Mouse (Mus musculus) olfactory bulb, adult 2 months (tissue): ENCODE results near the gene Vwa1. TPM values are rescaled to one million over a fixed set of nuclear protein-coding genes. Genes with fewer than 3 reads are reported as not detected.

Experiments
- H3K27ac ChIP-seq: fragments of 200-500 bp; 2 replicates; pipeline ENCODE4 v1.5.1; 2012; ENCODE audit warnings: low read depth, low read length; ENCODE audit not compliant: insufficient read depth
- H3K4me1 ChIP-seq: fragments of 200-500 bp; 2 replicates; pipeline ENCODE4 v1.6.1; 2012; ENCODE audit warnings: low read length; ENCODE audit not compliant: control insufficient read depth, insufficient read depth
- H3K4me3 ChIP-seq: fragments of 200-500 bp; 2 replicates; pipeline ENCODE4 v1.5.1; 2012; ENCODE audit warnings: mild to moderate bottlenecking, low read depth, low read length, moderate library complexity; ENCODE audit not compliant: insufficient read depth
- CTCF ChIP-seq: fragments of 200-500 bp; IDR thresholded peaks from 2 replicates; pipeline ENCODE4 v1.5.1; 2012; ENCODE audit warnings: low read depth, mild to moderate bottlenecking, low read length, moderate library complexity; ENCODE audit not compliant: insufficient read depth
- POLR2A ChIP-seq: fragments of 200-500 bp; IDR thresholded peaks from 2 replicates; pipeline ENCODE4 v1.6.1; 2012; ENCODE audit warnings: mild to moderate bottlenecking, low read depth, low read length, moderate library complexity; ENCODE audit not compliant: insufficient read depth
- WGBS: fragments of 180-500 bp; shearing (Covaris S2); methylation state at CpG from one replicate; pipeline ENCODE4 v1.1.7; 2018; 5-methylcytosine and 5-hydroxymethylcytosine counted together
- polyA plus RNA-seq: library from polyadenylated mRNA; stranded (reverse); fragments of >200 nt; gene quantifications from 2 replicates; pipeline ENCODE4 v1.2.4, GENCODE M21; 2012; ENCODE audit warnings: low replicate concordance; ENCODE audit not compliant: missing spikeins, insufficient read depth, insufficient read length

Vwa1 gene
- polyA plus RNA-seq, 1 experiment, result not detected

DNA sequence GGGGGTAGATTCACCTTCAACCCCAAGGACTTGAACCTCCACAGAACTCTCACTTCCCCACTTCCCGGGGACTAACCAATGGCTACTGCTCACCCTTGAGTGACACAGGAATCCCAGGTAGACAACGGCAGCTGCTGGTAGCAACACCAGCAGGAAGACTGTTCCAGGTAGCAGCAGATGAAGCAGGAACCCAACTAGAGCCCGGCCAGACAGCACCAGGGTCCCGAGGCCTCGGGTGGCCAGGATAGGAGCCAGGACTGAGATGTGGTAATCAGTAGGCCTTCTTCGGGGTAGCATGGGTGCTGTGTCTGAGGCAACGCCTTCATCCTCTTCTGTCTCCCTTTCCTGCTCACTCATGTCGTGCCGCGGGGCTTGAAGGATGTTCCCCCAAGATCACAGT, 10.7 kb upstream of the Vwa1 start:
- no peak for TF ChIP-seq POLR2A
- no peak for TF ChIP-seq CTCF
- Histone ChIP-seq H3K27ac (peak overlapping the region; percentile 55), H3K4me1 (peaks cover 9% of the 10 kb centered on the region), H3K4me3 (0 out of 2 replicates have a peak overlapping the region, but pooled peaks have one; percentile 9)
- whole genome bisulfite sequencing, result 90% methylated on average over 10 of the region's 10 CpGs

DNA sequence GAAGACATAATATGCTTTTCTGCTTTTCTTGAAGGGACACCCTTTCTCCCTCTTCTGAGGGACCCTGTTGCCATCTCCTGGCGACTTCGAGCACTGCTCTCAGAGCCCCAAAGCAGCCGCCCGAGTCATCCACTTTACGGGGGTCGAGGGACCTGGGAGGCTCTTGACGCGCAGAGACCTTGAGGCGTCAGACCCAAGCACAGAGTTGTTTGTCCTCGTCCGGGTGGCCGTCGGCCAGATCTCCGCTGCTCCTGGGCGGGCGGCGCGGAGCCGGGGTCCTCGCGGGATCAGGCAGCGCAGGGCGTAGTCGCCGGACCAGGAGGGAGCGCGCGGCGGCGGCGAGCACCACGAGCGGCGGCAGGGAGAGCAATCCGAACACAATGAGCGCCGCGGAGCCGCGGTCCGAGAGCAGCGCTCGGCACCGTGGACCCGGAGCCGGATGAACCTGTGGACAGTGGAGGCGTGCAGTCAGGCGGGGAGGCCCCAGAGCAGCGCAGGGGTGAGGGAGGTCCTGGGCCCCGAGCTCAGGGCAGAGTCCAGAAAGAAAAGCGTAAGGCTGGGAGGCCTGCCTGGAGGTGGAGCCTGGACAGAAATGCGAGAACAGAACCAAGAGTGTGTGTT, 9.7 kb upstream of the Vwa1 start:
- Histone ChIP-seq H3K4me3 (peak overlapping the region; percentile 89), H3K4me1 (peaks cover 9% of the 10 kb centered on the region), H3K27ac (peak overlapping the region; percentile 96)
- peak; percentile 53; the same call in 1 of the 2 replicates for TF ChIP-seq POLR2A
- peak; percentile 76 for TF ChIP-seq CTCF
- under 1% methylated on average over 52 of the region's 52 CpGs for WGBS

DNA sequence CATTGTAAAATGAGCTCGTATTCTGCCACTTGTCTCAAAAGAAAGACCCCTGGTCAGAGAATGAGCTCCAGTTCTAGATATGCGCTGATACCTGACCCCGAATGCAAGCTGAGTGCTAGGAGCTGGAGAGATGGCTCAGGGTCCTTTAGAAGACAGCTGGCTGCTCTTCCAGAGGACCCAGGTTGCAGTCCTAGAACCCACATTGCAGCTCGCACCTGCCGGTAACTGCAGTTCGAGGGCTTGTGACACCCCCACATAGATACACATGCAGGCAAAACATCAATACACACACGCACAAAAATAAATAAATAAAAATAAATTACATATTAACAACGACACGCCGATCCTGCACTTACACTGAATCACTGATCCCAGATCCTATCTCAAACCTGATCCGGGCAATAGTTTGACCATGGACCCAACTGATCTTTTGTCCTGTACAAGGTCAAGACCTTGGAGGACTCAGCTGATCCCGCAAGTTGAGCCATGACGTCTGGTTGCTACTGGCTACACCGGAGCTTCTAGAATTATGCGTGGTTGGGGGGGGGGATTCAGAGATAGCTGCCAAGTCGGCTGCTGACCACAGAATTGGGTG, 9.1 kb upstream of the Vwa1 start:
- H3K4me3 ChIP-seq, result peak overlapping the region; percentile 89
- H3K4me1 ChIP-seq, result peaks cover 9% of the 10 kb centered on the region
- no peak for TF ChIP-seq CTCF
- no peak for TF ChIP-seq POLR2A
- H3K27ac ChIP-seq, result peak overlapping the region; percentile 96
- WGBS, result 14% methylated on average over 16 of the region's 16 CpGs

DNA sequence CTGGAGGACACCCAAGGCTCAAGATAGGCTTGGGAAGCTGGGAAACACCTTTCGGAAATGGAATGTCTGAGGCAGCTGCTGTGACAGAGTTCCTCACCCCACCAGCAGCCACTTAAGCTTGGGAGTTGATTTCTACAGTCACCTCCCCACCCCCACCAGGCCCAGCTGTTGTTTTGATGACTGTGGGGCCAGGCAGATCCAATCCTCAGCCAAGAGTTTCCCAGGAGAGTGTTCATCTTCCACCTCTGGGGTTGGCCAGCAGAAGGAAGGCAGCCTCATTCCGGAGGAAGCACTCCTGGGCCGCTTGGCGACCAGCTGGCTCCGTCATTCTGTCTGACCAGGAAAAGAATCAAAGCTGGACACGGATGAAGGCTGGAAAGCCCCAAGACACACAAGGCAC, 6.4 kb upstream of the Vwa1 start:
- 31% methylated on average over 6 of the region's 6 CpGs for WGBS

DNA sequence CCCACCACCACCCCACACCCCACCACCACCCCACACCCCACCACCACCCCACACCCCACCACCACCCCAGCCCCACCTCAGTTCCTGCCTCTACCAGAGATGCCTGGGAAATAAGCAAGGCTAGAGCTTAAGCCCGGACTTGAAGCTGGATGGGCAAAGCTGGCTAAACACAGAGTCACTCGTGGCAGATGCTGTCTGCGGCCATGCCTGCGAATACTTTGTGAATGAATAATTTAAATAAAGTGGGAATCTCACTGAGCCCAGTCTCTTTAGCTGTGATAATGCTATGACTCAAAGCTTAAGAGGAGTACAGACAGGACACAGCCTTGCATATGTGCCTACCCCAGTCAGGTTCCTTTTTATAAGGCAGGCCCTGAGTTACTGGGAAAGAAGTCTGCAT, 5.0 kb upstream of the Vwa1 start:
- H3K4me1 ChIP-seq, result peaks cover 30% of the 10 kb centered on the region
- no peak overlapping the region for H3K27ac ChIP-seq
- 78% methylated on average over 4 of the region's 4 CpGs for WGBS
- H3K4me3 ChIP-seq, result no peak overlapping the region
- TF ChIP-seq CTCF, result no peak
- no peak for TF ChIP-seq POLR2A

More for the DNA sequence above, 6.4 kb upstream of the Vwa1 start:
- no peak overlapping the region for H3K4me3 ChIP-seq
- no peak overlapping the region for H3K27ac ChIP-seq
- H3K4me1 ChIP-seq, result peaks cover 21% of the 10 kb centered on the region
- TF ChIP-seq CTCF (no peak), POLR2A (no peak)

DNA sequence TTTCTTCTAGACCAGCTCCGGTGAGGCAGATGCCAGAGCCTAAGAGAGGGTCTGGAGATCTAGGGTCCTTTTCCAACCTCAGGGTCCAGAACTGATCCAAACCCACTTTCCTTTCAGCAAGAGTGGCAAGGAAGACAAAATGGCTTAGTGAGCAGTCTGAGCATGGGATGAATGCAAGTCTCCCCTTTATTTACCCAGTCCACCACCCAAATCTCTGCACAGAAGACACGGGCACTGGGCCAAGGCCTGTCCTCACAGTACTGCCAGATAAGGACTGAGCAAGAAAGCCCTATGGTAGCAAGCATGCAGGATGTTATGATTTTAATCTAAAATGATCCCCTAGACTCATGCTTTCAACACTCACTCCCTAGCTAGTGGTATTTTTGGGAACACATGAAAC, 3.3 kb upstream of the Vwa1 start:
- H3K4me1 ChIP-seq, result peaks cover 33% of the 10 kb centered on the region
- TF ChIP-seq CTCF (no peak), POLR2A (no peak)
- no peak overlapping the region for H3K4me3 ChIP-seq
- H3K27ac ChIP-seq, result peak overlapping the region; percentile 16
- WGBS, result 73% methylated on average over 2 of the region's 2 CpGs

DNA sequence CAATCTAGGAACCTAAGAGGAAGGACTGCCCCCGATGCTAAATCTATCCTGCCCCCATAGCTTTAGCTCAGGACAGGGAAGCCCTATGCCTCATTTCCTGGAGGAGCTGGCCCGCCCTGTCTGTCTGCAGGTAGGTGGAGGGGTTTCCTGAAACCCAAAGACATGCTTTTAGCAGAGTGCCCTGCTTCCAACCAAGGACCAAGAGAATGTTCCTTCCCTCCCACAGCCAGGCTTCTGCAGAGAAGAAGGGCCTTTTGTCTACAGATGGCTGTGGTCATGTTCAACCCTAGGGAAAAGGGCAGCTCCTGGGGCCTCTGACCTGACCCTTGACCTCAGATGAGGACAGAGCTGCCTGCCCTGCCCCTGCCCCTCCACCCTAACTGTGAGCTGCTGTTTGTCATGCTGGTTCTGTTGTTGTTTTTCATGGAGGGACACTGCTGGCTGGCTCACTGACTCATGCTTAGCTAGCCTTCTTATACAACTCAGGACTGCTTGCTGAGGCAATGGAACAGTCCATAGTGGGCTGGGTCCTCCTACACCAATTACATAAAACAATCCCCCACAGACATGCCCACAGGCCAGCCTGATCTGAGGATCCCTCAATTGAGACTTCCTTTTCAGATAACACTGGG, 2.3 kb upstream of the Vwa1 start:
- Histone ChIP-seq H3K4me1 (peaks cover 33% of the 10 kb centered on the region), H3K4me3 (no peak overlapping the region), H3K27ac (peak overlapping the region; percentile 11)
- TF ChIP-seq POLR2A (0 out of 2 replicates have a peak, but pooled peaks have one; percentile 15), CTCF (no peak)
- 72% methylated on average over 2 of the region's 2 CpGs for WGBS

DNA sequence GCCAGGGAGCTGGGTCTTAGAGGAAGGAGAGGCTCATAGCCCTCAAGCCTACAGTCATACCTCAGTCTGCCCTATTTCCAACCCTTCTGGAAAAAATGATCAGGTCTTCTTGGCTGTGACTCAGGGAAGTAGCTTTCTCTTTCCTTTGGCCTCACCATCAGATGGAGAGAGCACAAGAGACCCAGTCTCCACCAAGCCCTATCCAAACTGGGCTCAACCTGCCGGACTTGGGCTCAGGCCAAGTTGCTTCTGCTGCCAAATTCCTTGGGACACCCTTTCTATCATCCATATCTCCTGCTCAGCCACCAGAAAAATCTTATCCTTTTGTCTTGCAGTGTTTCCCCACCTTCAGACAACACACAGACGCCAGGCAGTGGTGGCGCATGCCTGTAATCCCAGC, 1.4 kb upstream of the Vwa1 start:
- TF ChIP-seq CTCF (no peak), POLR2A (no peak)
- H3K4me3 ChIP-seq, result no peak overlapping the region
- H3K4me1 ChIP-seq, result peaks cover 30% of the 10 kb centered on the region
- peak overlapping the region; percentile 81 for H3K27ac ChIP-seq
- whole genome bisulfite sequencing, result 84% methylated on average over 3 of the region's 3 CpGs
